Mouse (Mus musculus): ENCODE measurements around the gene Zcchc4. TPM values are rescaled to one million over a fixed set of nuclear protein-coding genes. Genes with fewer than 3 reads are reported as not detected.

Gene Zcchc4
- 8.7 TPM for polyA plus RNA-seq (2015; fragmentation: Illumina TruSeq; extraction: RNeasy Lipid Tissue Mini Kit (QIAGEN cat#74804); ENCODE audit: low read depth, low replicate concordance)

GRCm38 (mm10) chr5:52775237-52775636, at the start of gene Zcchc4:
Zcchc4 (plus strand) TSS chr5:52775409.

GRCm38 (mm10) chr5:52741391-52742111, 33.7 kb upstream of the Zcchc4 start, which contains the start of gene Pi4k2b:
Pi4k2b (plus strand) TSS chr5:52741574.

GRCm38 (mm10) chr5:52833761-52834274, 58.6 kb downstream of the Zcchc4 start, which contains the start of gene Anapc4:
Anapc4 (plus strand) TSS chr5:52834012.

Other genes starting within 250 kb of the Zcchc4 start
- gene Lgi2, start 208.9 kb upstream of the Zcchc4 start, polyA plus RNA-seq (2015; fragmentation: Illumina TruSeq; extraction: RNeasy Lipid Tissue Mini Kit (QIAGEN cat#74804); ENCODE audit: low read depth, low replicate concordance), result 41.2 TPM
- 9.5 TPM for gene Sepsecs, start 105.7 kb upstream of the Zcchc4 start, polyA plus RNA-seq (2015; fragmentation: Illumina TruSeq; extraction: RNeasy Lipid Tissue Mini Kit (QIAGEN cat#74804); ENCODE audit: low read depth, low replicate concordance)
- gene Pi4k2b, start 33.8 kb upstream of the Zcchc4 start, polyA plus RNA-seq (2015; fragmentation: Illumina TruSeq; extraction: RNeasy Lipid Tissue Mini Kit (QIAGEN cat#74804); ENCODE audit: low read depth, low replicate concordance), result 1.4 TPM
- 58.6 TPM for gene Anapc4, start 58.6 kb downstream of the Zcchc4 start, polyA plus RNA-seq (2015; fragmentation: Illumina TruSeq; extraction: RNeasy Lipid Tissue Mini Kit (QIAGEN cat#74804); ENCODE audit: low read depth, low replicate concordance)

Data from brain, adult 10 weeks (tissue).